Mouse (Mus musculus) right cerebral cortex, adult 2 months (tissue): ENCODE data around the gene Cacna1a.
"Not testable (repeated sequence)": the region's sequence is repeated elsewhere in the genome, so short reads cannot be mapped to it uniquely, and the experiment has no call there.

Experiments
- DNase-seq, 2 experiments: peaks; one replicate each; pipeline ENCODE4 v3.0.0; 2021 to 2022; ENCODE audit warnings: low spot score in 2 of 2

Gene Cacna1a

DNA sequence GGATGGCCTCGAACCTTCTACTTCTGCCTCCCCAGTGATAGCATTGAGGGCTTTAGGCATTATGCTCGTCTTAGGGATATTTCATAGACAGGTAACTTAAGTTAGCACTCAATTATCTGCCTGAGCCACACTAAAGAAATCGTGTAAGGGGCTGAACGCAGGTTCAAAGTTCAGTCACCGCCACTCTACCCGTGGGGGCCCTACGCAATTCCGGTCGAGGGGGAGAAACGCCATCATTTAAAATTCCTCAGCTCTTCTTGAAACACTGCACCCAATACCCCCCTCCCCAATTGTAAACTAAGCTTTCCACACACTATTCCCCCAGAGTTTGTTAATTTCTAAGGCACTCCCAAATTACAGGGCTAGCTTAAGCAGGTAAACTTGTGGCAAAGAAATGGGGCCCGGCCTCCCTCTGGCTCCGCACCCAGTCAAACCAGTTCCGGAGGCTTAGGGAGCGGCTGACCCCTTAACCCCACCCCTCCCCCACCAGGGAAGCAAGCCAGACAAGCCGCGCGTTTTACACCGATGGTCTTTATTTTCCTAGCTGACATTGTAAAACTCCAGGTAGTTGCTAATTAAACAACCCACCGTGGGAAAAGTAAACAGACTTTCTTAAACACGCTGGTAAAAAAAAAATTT lies 272.7 kb downstream of the Cacna1a start:
- DNase-seq, result no peak

DNA sequence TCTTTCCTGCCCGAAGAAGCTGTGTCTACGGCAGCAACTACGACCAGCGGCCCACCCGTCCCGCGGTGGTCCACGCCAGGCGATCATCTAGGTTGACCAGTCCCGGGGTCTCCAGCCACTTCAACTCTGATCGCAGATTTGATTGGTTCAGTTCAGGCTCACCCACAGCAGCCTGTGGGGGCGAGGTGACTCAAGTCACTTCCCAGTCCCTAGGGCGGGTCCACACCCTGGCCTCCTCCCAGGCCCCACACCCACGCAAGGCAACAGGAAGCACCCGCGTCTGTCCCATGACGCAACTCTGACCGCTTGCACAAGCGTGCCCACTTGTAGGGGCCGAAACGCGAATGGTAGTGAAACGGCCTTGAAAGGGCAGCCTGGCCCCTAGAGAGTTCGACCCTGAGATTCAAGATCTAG lies 273.2 kb downstream of the Cacna1a start:
- peak in 1 of 2 experiments; percentile 51 for DNase-seq

DNA sequence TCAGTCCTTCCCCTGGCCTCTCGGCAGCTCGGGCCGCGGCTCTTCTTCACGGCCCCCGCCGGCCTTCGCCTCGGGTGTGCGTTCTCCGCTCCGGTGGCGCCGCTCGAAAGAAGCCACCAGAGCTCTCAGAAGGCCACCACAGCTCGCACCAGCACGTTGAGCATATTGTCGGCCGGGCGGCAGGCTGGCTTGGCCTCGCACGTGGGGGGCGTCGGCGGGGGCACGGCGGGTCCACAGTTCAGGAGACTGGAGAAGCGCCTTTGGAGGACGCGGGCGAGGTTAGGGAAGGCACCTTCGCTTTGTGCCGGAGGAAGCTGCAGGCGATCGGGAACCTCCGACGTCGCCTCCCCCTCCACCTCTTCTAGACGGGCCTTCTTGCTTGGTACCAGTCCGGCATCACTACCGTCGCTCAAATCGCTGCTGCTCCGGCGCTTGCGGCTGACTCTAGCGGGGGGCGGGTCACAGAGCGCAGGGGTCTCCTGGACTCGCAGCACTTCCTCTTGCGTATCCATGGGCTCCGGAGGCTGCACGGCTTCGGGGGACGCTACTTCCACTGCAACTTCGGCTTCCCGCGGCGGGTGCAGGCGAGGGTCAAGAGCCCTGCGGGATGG lies 273.8 kb downstream of the Cacna1a start:
- no peak for DNase-seq

DNA sequence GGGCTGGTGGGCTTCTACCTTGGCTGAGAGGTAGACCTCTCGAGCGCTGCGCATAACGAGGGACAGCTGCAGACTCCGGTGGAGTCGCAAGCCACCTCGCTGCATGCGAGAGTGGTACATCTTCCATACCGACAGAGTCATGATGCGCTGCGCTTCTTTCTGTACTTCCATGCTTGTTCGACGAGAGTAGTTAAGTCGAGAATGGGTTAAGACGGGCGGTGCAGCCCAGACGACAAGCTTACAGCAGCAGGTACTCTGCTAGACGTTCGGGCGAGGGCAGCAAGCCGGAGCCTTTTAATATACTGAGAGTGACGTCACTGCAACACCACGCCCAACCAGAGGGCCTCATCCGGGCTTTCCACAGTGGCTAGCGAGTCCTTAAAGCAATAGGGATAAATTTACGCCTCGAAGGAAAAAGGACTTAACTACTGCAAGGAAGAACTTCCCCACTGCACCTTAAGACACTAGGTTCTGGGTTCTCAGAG lies 274.4 kb downstream of the Cacna1a start, which contains the start of gene Ier2:
Gene Ier2 (minus strand): TSS at position 272 of the 485 bp plus-strand sequence.
- peak; percentile 94 for DNase-seq

DNA sequence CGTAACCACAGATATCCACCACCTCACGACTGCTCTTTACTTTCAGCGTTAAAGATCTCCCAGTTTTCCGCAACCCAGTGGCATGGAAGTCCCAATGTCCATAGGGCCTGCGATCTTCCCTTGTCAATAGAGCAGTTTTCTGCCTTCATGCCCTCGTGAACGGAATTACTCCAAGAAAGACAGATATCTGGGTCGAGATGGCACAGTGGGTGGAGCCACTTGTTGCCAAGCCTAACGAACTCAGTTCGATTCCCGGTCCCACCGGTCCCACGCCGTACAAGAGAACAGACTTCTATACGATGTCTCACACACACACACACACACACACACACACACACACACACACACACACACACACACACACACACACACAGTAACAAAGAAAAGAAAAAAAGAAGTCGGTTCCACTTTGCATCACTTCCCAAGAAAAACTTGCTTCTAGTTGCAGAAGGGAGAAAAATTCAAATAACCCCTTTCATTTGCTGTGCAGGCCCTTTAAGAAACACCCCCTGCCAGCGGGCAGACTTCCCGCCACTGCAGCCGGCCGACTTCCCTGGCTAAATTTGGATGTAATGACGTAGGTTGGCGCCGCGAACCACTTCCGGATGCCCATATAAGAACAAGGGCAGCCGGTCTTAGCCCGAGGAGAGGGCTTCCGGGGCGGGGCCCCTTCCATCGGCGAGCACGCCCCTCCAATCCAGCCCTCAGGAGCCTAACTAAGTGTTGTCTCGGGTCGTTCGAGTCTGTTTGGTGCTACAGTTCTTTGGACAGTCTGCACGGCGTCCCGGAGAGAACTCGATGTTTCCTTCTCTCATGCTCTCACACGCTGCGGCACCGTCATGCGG lies 275.5 kb downstream of the Cacna1a start:
- DNase-seq, result peak; percentile 95 to 98

DNA sequence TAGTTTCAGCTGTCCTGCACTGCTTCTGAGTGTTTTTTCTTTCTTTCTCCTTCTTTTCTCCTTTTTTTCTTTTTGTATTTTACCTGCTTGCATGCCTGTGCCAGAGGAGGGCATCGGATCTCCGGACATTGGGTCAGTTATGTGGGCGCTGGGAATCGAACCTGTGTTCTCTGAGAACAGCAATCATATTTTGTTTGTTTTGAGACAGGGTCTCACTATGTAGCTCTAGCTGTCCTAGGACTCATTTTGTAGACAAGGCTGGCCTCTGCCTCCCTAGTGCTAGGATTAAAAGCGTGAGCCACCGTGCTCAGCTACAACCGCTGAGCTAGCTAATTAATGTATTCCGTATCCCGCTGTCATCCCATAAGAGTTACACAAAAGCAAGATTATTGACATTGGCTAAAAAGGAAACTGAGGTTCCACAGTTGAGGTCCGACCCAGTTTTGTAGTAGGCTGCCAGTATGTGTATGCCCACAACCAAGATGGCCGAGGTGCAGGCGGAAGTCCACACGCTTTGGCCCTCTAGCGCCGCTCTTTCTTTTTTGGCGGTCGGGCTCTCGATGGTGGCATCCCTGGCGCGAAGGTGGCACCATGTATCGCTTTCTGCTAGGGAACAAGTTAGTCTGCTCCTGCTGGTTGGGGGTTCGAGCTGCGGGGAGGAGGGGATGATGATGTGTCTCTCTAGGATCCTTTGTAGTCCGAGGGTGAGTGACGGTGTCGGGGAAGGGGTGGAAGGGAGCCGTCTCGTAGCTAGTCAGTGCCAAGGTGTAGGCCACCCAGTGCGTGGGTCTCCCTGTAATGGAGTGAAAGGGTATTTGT lies 276.5 kb downstream of the Cacna1a start:
- DNase-seq, result peak; percentile 83 to 84

DNA sequence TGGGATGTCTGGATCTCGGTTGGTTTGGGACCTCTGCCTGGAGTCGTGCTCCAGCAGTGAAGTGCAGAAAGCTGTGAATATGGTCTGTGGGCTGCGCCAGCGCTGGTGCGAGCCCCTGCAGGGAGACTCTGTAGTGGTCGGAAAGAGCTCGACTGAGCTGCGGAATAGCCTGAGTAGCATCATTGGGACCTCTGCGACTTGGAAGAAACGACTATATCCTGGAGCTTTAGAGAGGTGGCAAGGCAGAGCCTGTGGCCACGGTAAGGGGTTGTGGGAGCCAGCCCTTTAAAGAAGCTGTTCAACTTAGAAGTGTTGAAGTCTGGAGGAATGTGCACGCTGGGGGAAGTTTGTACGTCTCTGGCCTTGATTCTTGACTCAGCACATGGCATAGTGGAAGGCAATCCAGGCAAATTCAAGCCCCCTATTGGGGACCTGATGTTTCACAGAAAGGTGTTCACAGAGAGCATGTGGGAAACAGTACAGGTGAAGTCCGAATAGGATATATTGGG lies 277.2 kb downstream of the Cacna1a start:
- DNase-seq, result no peak

DNA sequence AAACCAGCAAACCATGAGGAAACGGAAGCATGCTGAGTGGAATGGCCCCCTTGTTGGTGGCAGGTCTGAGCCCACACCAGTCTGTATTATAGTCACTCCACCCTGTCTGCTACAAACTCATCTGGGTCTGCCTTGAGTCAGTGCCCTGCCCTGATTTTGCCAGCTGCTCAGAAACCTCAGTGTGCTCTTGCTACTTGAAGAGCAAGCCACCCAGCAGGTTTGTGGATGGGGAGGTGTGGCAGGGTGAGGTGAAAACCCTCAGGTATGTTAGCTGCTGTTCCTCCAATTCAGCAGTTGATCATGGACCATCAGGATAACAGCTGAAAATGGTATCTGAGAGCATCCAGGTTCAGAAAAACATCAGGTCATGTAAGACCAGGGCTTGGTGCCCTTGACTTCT lies 279.8 kb downstream of the Cacna1a start:
- DNase-seq, result no peak

DNA sequence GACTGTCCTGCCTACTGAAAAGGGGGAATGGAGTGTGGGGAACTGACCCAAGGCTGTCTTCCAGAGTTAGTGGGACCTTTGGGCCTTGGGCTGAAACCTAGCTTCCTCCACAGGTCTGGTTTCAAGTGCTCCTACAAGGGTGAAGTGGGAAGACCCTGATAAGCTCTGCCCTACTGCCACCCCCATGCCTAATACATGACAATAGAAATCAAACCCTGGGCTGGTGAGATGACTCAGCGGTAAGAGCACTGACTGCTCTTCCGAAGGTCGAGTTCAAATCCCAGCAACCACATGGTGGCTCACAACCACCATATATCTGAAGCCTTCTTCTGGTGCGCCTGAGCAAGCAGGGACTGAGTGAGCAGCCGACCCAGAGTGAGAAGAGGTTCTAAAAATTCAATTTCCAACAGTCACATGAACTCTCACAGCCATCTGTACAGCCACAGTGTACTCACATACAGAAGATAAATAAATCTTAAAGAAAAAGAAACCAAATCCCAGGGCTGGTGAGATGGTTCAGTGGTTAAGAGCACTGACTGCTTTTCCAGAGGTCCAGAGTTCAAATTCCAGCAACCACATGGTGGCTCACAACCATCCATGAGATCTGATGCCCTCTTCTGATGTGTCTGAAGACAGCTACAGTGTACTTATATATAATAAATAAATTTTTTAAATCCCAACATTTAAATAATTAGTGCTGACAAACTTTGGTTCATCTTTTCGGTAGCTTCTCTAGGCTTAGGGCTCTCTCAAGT lies 280.7 kb downstream of the Cacna1a start:
- DNase-seq, result no peak

DNA sequence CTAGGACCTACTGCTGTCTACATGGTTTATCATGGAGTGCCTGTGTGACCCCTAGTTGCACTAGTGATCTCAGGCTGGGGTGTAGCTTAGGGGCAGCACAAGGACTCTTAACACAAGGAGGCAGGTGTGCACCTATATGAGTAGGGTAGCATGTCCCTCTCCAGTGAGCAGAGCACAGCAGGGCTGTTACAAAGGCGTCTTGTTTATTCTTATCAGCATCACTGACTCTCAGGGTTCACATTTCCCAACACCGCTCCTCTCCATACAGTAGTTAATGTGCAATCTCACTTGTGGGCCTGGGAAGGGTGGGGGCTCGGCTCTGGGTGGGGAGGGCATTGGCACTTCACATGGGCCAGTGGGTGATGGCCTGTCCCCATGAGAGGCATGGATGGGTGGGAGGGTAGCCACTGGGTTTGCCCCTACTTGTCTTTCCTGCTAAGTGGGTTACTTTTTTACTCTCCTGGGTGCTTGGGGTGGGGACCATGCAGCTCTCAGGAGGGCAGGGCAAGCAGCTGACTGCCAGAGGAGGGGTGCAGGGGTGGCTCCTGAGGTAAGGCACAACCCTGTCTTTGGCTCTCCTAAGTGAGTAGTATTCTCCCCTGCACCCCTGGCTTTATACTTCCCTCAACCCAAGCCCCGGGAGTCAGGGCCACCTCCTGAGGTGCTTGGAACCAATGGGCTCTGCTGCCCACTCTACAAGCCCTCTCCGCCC lies 282.2 kb downstream of the Cacna1a start:
- DNase-seq, result not testable (repeated sequence)

DNA sequence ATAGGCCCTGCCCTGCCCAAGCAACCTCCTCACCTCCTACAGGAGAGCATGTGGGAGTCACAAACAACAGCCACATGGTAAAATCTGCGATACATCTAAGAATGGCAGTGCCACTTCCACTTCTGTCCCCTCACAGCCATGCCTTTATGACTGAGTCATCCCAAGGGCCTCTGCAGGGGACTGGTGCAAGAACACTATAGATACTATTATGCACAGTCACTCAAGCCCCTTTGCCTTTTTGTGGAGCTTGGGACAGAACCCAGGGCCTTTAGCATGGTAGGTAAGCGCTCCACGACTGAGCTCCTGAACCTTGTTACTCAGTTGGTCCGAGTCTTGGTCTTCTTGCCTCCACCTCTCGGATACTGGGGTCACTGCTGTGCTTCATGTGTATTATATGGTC lies 289.1 kb downstream of the Cacna1a start:
- no peak for DNase-seq

DNA sequence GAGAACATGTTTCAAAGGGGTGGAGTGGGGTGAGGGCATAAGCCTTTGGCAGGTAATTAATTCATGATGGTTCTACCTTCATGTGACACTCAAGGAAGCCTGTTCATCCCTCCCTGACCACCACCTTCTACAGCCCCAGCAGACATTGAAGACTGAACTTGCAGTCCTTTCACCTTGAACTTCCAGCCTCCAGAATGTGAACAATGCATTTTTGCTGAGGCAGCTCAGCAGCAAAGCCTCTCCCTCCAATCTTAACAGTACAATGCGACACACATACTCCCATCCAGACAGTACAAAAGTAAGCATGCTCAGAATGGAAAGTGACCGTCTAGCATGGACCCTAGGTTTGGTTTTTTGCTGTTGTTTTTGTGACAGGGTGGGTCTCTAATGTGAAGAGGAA lies 293.2 kb downstream of the Cacna1a start:
- no peak for DNase-seq

DNA sequence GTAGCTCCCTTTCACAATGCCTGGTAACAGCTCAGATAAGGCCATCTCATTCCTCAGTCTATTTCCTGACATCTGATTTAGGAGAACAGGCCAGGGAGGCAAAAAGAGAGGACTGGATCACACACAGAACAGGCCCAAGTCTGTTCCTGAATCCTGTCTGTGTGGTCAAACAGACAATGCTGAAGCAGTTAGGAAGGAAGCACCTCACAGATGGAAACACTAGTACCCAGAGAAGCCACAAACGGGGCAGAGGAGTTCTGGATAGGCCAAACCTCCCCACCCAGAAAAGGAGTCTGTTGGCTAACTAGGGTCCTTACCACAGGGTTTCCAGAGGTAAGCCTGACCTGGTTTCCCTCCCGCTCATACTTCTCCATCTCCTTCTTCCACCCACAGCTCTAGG lies 294.0 kb downstream of the Cacna1a start:
- DNase-seq, result no peak

DNA sequence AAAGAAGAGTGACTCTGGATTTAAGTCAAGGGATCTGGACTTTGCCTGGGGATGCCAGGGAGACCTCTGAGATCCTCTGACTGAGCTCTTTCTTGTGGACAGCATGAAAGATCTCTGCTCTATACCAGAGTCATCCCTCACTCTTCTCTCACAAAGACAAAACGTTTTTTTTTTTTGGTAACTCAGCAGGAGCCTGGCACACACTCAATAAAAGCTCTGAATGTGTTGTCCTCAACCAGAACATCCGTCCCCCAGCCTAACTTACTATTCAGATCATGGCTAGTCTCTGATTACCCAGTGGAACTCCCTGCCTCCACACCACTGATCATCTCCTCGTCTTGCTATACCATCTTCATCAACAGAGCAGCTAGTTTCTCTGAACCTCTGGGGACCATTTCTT lies 296.3 kb downstream of the Cacna1a start:
- DNase-seq, result no peak

DNA sequence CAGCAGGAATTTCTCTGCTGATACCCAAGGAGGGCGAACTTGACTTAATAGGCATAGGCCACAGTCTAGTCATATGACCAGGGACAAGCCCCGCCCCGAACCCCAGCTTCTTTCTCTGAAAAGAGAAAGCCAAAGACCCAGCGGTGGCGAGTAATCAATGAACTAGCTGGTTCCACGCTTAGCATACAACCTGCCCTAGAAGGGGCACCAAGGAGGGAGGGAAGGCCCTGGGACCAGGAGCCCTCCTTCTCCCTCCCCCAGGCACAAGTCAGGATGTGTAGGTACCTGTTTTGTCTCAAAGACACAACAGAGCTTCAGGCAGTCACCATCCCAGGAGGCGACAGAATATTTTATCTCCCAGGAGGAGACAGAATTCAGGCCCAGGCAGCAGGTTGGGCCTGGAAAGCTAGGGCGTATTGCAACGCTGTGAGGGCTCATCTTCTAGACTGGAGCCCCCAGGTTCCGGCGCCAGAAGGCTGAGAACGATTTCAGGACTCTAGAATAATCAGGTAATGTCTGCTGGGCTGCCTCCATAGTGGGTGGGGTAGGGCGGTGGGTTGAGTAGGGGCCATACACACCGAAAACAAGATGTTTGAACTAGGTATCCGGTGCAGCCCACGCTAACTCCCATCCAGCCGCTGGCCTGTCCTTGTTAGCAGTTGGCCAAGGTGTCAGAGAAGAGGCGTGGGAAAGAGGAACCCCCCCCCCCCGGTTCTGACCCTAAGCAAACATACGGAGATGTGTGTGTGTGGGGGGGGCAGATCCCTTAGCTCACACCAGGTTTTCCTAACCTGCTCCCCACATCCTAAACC lies 298.2 kb downstream of the Cacna1a start, which contains the start of gene Trmt1:
Gene Trmt1 (plus strand): TSS at position 117 of the 812 bp plus-strand sequence.
- DNase-seq, result no peak

DNA sequence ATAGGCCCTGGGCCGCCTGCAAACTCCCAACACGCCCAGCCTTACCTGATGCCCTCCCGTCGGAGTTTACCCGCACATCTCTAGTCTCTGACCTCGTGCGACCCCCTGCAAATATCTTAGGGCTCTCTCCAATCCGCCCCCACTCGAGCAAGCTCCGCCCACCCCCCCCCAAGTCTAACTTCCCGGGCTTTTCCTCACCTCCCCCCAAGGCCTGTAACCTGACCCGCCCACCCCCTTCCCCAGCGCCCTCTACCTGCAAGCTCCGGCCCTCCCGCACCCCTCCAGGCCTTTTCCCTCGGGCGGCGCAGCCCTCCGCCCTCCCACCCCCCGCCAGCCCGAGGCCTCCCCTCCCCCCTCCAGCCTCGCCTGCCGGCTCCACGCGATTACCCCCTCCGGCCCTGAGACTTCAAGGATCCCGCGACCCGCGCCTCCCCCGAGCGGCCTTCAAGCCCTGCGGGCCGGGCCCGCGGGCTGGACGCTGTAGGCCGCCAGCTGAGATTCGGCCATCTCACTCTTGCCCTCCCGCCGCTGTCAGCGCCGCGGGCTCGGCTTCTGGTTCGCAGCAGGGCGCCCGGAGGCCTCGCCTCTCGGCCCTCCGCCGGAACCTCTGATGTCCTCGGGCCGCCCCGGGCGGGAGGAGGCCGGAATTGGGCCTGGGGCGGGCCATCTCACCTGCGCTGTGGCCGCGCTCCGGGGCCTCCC lies 298.9 kb downstream of the Cacna1a start:
- no peak for DNase-seq

DNA sequence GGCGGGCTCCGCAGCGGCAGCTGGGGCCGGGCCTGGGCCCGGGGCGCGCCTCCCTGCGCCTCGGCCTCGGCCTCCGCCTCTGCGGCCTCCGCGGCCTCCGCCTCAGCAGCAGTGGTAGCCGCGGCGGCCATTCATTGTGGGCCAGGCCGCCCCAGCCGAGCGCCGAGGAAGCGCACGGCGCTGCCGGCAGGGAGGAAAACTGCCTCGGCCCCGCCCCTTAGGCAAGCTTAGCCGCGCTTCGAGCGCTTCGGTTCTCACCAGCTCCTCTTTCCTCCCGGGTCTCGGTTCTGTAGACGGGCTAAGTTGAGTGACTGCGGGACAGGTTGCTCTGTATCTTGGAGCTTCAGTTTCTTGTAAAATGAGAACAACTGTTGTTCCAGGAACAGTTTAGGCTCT lies 299.5 kb downstream of the Cacna1a start, which contains the start of gene Nacc1:
Gene Nacc1 (minus strand): TSS at position 158 of the 396 bp plus-strand sequence.
- peak; percentile 80 to 87 for DNase-seq
